Mouse (Mus musculus): ENCODE results near the gene Syn2. TPM values are rescaled to one million over a fixed set of nuclear protein-coding genes. Genes with fewer than 3 reads are reported as not detected.

Syn2 gene
- total RNA-seq, 2 experiments from 2014 or later: 5.1 to 5.4 TPM

Small RNAs within 50 kb of the gene (microRNA-seq; reads per million reads assigned to microRNA genes)
- 0 reads per million in 2 experiments for gene Gm24767

Other genes with a start within 250 kb of the Syn2 start
- 10 to 100 TPM; 28.4 to 29.5 TPM for gene Vgll4, start 164.9 kb upstream of the Syn2 start, total RNA-seq (2021)
- gene Tamm41, start 97.0 kb upstream of the Syn2 start, total RNA-seq (2021): 10 to 100 TPM; 12.5 to 14.4 TPM
- gene Gm17482, start 92.4 kb downstream of the Syn2 start, total RNA-seq (2021): not detected
- gene Timp4, start 117.3 kb downstream of the Syn2 start, total RNA-seq (2021): 10 to 100 TPM; 27.9 to 29.4 TPM
- 10 to 100 TPM; 14.1 to 21.6 TPM for gene Pparg, start 226.0 kb downstream of the Syn2 start, total RNA-seq (2021)

Data from heart, postnatal 14 days (tissue).